Mouse (Mus musculus) limb, embryonic 13.5 days (tissue): ENCODE measurements around the gene Otub1. TPM values are rescaled to one million over a fixed set of nuclear protein-coding genes. Genes with fewer than 3 reads are reported as not detected.

Source experiments
- ATAC-seq: fragments of 200-750 bp; cut with Nextera tagmentation; 2 replicates; pipeline ENCODE4 v1.8.0; 2017; ENCODE audit warnings: low read depth, moderate number of reproducible peaks, moderate TSS enrichment; ENCODE audit not compliant: low FRiP score
- H3K27ac ChIP-seq: fragments of 300-500 bp; sonication (generic); 2 replicates; pipeline ENCODE4 v1.5.1; 2015; ENCODE audit warnings: inconsistent platforms, mild to moderate bottlenecking, moderate library complexity
- H3K27me3 ChIP-seq: fragments of 300-500 bp; sonication (generic); 2 replicates; pipeline ENCODE4 v1.6.1; 2015; ENCODE audit warnings: mild to moderate bottlenecking, inconsistent platforms
- H3K36me3 ChIP-seq: fragments of 300-500 bp; sonication (generic); 2 replicates; pipeline ENCODE4 v1.6.1; 2015; ENCODE audit warnings: inconsistent platforms, mild to moderate bottlenecking, moderate library complexity
- H3K4me1 ChIP-seq: fragments of 300-500 bp; sonication (generic); 2 replicates; pipeline ENCODE4 v1.6.1; 2015; ENCODE audit warnings: inconsistent platforms
- H3K4me2 ChIP-seq: fragments of 300-500 bp; sonication (generic); replicated peaks from 2 replicates; pipeline ENCODE4 v1.6.1; 2015; ENCODE audit warnings: inconsistent platforms, mild to moderate bottlenecking, moderate library complexity
- H3K4me3 ChIP-seq: fragments of 300-500 bp; sonication (generic); 2 replicates; pipeline ENCODE4 v1.5.1; 2015; ENCODE audit warnings: moderate library complexity, mild to moderate bottlenecking, inconsistent platforms
- H3K9ac ChIP-seq: fragments of 300-500 bp; sonication (generic); 2 replicates; pipeline ENCODE4 v1.6.1; 2015; ENCODE audit warnings: mild to moderate bottlenecking, inconsistent platforms
- H3K9me3 ChIP-seq: fragments of 300-500 bp; sonication (generic); 2 replicates; pipeline ENCODE4 v1.6.1; 2016; ENCODE audit warnings: inconsistent platforms
- WGBS: fragments of 180-500 bp; shearing (Covaris S2); methylation state at CpG from one replicate; pipeline ENCODE4 v1.1.7; 2015; 5-methylcytosine and 5-hydroxymethylcytosine counted together
- polyA plus RNA-seq: library from polyadenylated mRNA; unstranded; fragments of >200 nt; fragmentation: Nextera tagmentation; extraction: Ambion mirVana; gene quantifications from 2 replicates; pipeline ENCODE4 v1.2.1, GENCODE M21; 2015

Gene Otub1
- polyA plus RNA-seq, 1 experiment from 2014 or later = 226 TPM

DNA sequence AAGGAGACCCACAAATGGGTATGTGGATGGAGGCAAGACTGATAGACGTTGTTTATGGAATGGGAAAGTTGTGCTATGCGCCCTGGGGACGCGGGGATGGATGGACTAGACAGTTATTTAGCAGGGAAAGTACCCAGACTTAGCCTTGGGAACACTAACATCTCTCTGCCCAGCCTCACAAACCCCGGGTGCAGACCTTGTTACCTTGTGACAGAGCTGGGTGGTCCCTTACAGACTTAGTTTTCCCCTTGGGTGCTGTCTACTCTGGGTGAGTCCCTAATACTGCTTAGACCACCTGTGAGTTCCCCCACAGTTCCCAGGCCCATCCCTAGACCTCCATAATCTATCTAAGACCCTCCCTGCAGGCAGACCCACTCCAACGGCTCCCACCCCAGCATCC is 39.3 kb downstream of the Otub1 start:
- H3K36me3 ChIP-seq = no peaks in the 10 kb centered on the region
- no peak overlapping the region for H3K27ac ChIP-seq
- H3K27me3 ChIP-seq = peaks cover 69% of the 10 kb centered on the region
- peak overlapping the region; percentile 98; the same call in 1 of the 2 replicates for H3K4me2 ChIP-seq
- peak overlapping the region; percentile 81; the same call in 1 of the 2 replicates for H3K4me3 ChIP-seq
- 12% methylated on average over 6 of the region's 6 CpGs for WGBS
- ATAC-seq = no peak
- H3K9me3 ChIP-seq = no peaks in the 10 kb centered on the region
- H3K9ac ChIP-seq = no peak overlapping the region
- peaks cover 43% of the 10 kb centered on the region for H3K4me1 ChIP-seq

DNA sequence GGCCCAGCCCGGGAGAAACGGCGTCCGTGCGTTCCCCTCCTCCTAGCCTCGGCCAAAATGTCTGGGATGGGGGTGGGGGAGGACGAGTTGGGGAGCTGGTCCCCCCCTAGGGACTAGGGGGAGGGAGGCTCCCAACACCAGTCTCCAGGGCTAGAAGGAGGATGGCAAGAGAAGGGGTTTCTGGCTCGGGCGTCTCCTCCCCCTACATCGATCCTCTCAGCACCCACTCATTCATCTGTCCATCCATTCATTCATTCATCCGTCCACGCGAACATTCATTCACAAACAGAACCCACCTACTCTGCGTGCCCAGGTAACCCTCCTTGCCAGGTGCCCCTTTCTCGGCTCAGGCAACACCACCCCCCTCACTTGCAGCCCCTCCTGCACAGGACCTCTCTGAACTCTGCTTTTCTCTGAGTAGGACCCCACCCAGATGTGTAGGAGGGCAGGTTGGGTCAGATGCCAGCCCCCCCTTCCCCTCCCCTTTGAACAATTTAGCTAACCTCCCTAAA is 39.9 kb downstream of the Otub1 start:
- peaks cover 73% of the 10 kb centered on the region for H3K27me3 ChIP-seq
- H3K9me3 ChIP-seq = no peaks in the 10 kb centered on the region
- H3K27ac ChIP-seq = no peak overlapping the region
- no peak for ATAC-seq
- WGBS = 1% methylated on average over 15 of the region's 15 CpGs
- H3K9ac ChIP-seq = peak overlapping the region; percentile 84
- no peaks in the 10 kb centered on the region for H3K36me3 ChIP-seq
- peaks cover 38% of the 10 kb centered on the region for H3K4me1 ChIP-seq
- H3K4me3 ChIP-seq = peak overlapping the region; percentile 81
- peak overlapping the region; percentile 98 for H3K4me2 ChIP-seq

DNA sequence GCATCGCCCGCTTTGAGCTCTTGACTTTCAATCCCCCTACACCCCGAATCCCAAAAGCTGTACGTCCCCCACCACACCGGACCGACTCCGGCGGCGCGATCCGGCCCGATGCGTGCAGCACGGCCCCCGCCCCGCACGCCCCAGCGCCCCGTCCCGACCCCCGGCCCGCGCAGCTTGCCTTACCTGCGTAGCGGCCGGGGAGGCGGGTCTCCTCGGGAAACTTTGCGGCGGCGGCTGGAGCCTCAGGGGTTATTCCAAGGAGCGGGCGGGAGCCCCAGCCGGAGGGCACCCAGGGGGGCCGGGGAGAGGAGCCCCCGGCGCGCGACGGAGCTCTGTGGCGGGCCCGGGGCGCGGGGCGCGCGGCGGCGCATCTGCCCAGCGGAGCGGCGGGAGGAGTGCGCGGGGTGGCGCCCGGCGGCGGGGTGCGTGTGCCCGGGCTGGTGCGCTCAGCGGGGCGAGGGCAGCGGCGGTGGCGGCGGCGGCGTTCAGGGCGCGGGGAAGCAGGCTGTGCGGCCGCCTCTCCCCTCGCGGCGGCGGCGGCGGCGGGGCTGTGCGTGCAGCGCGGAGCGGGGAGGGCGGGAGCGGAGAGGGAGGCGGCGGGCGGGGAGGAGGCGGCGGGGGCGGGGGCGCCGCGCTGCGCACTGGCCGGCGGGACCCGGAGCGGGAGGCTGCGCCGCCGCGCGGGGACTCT is 40.5 kb downstream of the Otub1 start:
- Histone ChIP-seq H3K27ac (no peak overlapping the region), H3K9ac (peak overlapping the region; percentile 84), H3K27me3 (peaks cover 79% of the 10 kb centered on the region), H3K4me1 (peaks cover 37% of the 10 kb centered on the region), H3K4me3 (peak overlapping the region; percentile 81), H3K9me3 (no peaks in the 10 kb centered on the region), H3K36me3 (no peaks in the 10 kb centered on the region), H3K4me2 (peak overlapping the region; percentile 98)
- WGBS = under 1% methylated on average over 43 of the region's 105 CpGs
- peak; percentile 12; the same call in 1 of the 2 replicates for ATAC-seq

DNA sequence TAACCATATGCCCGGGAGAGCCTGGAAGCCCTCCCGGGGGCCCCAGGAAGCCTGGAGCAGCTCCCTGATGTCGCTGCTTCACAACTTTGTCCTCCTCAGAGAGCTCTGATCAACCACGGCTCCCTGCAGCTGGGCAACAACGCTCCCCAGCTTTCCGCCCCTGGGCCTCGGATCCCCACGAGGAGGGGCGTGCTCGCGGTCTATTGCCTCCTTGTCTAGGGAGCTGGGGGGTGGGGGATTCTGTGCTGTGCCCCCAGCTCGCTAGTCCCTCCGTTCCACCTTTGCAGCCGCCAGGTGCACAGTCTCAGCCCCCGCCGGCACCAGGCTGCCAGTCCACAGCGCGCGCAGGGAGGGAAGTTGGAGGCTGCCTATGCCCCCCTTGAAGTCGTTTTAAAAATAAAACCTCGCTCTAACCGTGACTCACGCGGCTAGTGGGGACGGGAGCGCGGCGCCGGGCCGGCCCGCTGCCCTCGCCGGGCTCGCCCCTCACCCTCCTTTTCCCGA is 41.2 kb downstream of the Otub1 start:
- Histone ChIP-seq H3K4me1 (peaks cover 44% of the 10 kb centered on the region), H3K4me3 (peak overlapping the region; percentile 81), H3K4me2 (peak overlapping the region; percentile 98), H3K36me3 (no peaks in the 10 kb centered on the region), H3K9me3 (no peaks in the 10 kb centered on the region), H3K27me3 (peaks cover 83% of the 10 kb centered on the region), H3K9ac (peak overlapping the region; percentile 84), H3K27ac (peak overlapping the region; percentile 58; the same call in 1 of the 2 replicates)
- WGBS = 0% methylated on average over 32 of the region's 35 CpGs
- ATAC-seq = peak; percentile 14; the same call in 1 of the 2 replicates

DNA sequence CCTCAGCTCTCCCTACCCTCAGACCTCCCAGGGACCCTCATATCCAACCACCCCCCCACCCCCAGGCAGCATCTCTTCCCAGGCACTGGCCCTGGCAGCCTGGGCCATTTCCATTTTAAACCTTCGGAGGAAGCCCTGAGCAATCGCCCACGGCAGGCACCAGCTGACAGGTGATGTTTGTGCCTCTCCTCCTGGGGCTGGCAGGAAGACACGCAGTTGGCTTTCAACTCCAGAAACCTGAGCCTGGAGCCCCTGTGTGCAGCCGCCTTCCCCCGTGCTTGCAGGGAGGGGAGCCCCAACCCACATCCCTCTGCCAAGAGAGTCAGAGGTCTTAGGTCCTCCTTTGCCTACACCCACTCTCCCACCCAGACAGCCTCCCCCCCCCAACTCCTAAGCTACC is 41.9 kb downstream of the Otub1 start:
- no peak overlapping the region for H3K27ac ChIP-seq
- H3K4me3 ChIP-seq = peak overlapping the region; percentile 81
- ATAC-seq = no peak
- peaks cover 51% of the 10 kb centered on the region for H3K4me1 ChIP-seq
- no peaks in the 10 kb centered on the region for H3K36me3 ChIP-seq
- no peaks in the 10 kb centered on the region for H3K9me3 ChIP-seq
- peak overlapping the region; percentile 84 for H3K9ac ChIP-seq
- H3K27me3 ChIP-seq = peaks cover 87% of the 10 kb centered on the region
- H3K4me2 ChIP-seq = peak overlapping the region; percentile 98
- 2% methylated on average over 6 of the region's 6 CpGs for WGBS

GRCm38 (mm10) chr19:7161064-7161463 is 45.1 kb downstream of the Otub1 start:
- peaks cover 79% of the 10 kb centered on the region for H3K27me3 ChIP-seq
- WGBS = 71% methylated on average over 3 of the region's 3 CpGs
- peaks cover 65% of the 10 kb centered on the region for H3K4me1 ChIP-seq
- no peak overlapping the region; the same call in 1 of the 2 replicates for H3K9ac ChIP-seq
- H3K27ac ChIP-seq = no peak overlapping the region
- ATAC-seq = no peak
- H3K4me3 ChIP-seq = no peak overlapping the region
- H3K36me3 ChIP-seq = no peaks in the 10 kb centered on the region
- H3K9me3 ChIP-seq = no peaks in the 10 kb centered on the region
- no peak overlapping the region for H3K4me2 ChIP-seq

- peak overlapping the region; percentile 39 for H3K9ac ChIP-seq
- peaks cover 72% of the 10 kb centered on the region for H3K4me1 ChIP-seq
- peaks cover 77% of the 10 kb centered on the region for H3K27me3 ChIP-seq
- 9% methylated on average over 14 of the region's 14 CpGs for whole genome bisulfite sequencing
- ATAC-seq = peak; percentile 21; the same call in 1 of the 2 replicates
- no peak overlapping the region for H3K4me3 ChIP-seq
- peak overlapping the region; percentile 46 for H3K4me2 ChIP-seq
- H3K9me3 ChIP-seq = no peaks in the 10 kb centered on the region
- H3K27ac ChIP-seq = no peak overlapping the region
- no peaks in the 10 kb centered on the region for H3K36me3 ChIP-seq
Observed at GRCm38 (mm10) chr19:7160151-7160906, 45.8 kb downstream of the Otub1 start.

GRCm38 (mm10) chr19:7157734-7158133 is 48.4 kb downstream of the Otub1 start:
- WGBS = 44% methylated on average over 14 of the region's 14 CpGs
- peaks cover 54% of the 10 kb centered on the region for H3K27me3 ChIP-seq
- 0 out of 2 replicates have a peak overlapping the region, but pooled peaks have one; percentile 43 for H3K9ac ChIP-seq

DNA sequence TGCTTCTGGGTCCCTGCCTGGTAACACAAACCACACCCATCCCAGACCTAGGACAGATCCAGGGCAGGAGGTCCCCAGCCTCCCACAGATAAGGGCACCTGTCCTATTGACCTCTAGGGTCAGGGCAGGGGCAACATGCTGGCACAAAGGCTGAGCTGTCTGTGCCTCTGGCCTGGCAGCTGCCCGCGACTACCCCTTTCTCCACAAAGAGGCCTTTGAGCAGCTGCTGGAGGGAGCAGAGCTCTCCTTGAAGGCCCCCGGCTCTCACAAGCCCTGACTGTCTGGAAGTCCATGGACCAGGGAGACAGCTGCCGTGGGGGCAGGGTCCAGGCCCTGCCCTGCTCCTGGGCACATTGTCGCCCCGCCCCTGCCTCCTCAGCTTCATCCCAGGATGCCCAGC is 50.9 kb downstream of the Otub1 start:
- Histone ChIP-seq H3K4me3 (no peak overlapping the region), H3K9ac (no peak overlapping the region), H3K4me1 (peaks cover 82% of the 10 kb centered on the region), H3K4me2 (no peak overlapping the region), H3K9me3 (no peaks in the 10 kb centered on the region), H3K27ac (peak overlapping the region; percentile 61), H3K36me3 (no peaks in the 10 kb centered on the region), H3K27me3 (peaks cover 37% of the 10 kb centered on the region)
- WGBS = 66% methylated on average over 6 of the region's 6 CpGs
- ATAC-seq = no peak

More at GRCm38 (mm10) chr19:7157734-7158133, 48.4 kb downstream of the Otub1 start:
- ATAC-seq = no peak
- Histone ChIP-seq H3K4me1 (peaks cover 73% of the 10 kb centered on the region), H3K36me3 (no peaks in the 10 kb centered on the region), H3K9me3 (no peaks in the 10 kb centered on the region), H3K4me2 (no peak overlapping the region), H3K27ac (no peak overlapping the region), H3K4me3 (no peak overlapping the region)

DNA sequence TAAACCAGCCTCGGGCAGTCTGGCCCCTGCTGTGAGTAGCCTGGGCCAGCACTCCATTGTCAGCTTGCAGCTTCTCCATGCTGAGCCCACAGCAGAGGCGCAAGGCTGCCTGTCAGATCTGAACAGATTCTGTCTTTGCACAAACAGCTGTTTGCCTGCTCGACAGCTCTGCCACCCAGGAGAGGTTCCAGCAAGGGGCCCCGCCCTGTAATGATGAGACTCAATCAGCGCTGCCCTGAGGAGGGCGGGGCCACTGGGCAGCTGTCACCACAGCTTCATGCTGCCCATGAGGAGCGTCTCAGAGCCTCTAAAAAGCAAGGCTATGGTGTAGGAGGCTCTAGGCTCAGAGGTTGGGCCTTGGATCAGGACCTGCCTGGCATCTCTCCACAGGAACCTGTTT is 52.9 kb downstream of the Otub1 start:
- peaks cover 90% of the 10 kb centered on the region for H3K4me1 ChIP-seq
- no peaks in the 10 kb centered on the region for H3K9me3 ChIP-seq
- H3K27me3 ChIP-seq = peaks cover 37% of the 10 kb centered on the region
- H3K36me3 ChIP-seq = no peaks in the 10 kb centered on the region
- no peak overlapping the region for H3K9ac ChIP-seq
- ATAC-seq = peak; percentile 59
- H3K27ac ChIP-seq = no peak overlapping the region; the same call in 1 of the 2 replicates
- H3K4me2 ChIP-seq = no peak overlapping the region
- H3K4me3 ChIP-seq = no peak overlapping the region
- 28% methylated on average over 7 of the region's 7 CpGs for WGBS

- H3K4me2 ChIP-seq = no peak overlapping the region
- no peaks in the 10 kb centered on the region for H3K36me3 ChIP-seq
- H3K9me3 ChIP-seq = no peaks in the 10 kb centered on the region
- ATAC-seq = no peak
- no peak overlapping the region for H3K4me3 ChIP-seq
- WGBS = 79% methylated on average over 6 of the region's 6 CpGs
- H3K27ac ChIP-seq = no peak overlapping the region
- no peak overlapping the region for H3K9ac ChIP-seq
- H3K27me3 ChIP-seq = peaks cover 38% of the 10 kb centered on the region
- peaks cover 90% of the 10 kb centered on the region for H3K4me1 ChIP-seq
Observed at GRCm38 (mm10) chr19:7151927-7152653, 54.0 kb downstream of the Otub1 start.
